Mouse (Mus musculus): ENCODE measurements at regions not wholly inside any gene's neighbourhood (a gene's known extent, or its start where the extent isn't known, plus 50 kb on each side); places are given as distances from the start of the nearest gene placed in this dataset.

DNA sequence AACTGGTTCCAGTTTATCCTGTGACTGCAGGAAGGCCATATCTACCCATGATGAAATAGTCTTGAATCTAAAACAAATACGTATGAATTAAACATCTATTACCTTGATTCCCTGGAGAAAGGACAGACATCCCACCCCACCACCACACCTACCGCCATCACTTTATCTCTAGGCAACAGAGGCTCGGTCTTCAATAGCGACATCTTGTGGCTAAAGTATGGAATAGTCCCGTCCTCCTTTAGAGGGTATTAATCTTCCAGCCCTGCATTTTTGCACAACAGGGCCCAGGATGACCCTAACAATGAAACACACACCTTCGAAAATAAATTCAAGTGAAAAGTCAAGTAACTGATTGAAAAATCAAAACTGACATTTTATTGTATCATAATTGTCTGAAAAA lies 279.7 kb downstream of the Lmo4 start:
- no peaks in the 10 kb centered on the region for H3K9me3 ChIP-seq (ENCODE audit: control insufficient read depth, low read depth, low read length)
- WGBS: 59% methylated on average over 6 of the region's 6 CpGs
- ATAC-seq (ENCODE audit: insufficient number of reproducible peaks, insufficient read depth, low FRiP score, low read depth): no peak
- H3K4me1 ChIP-seq (ENCODE audit: control insufficient read depth, insufficient read depth, low read length): no peaks in the 10 kb centered on the region
- no peak overlapping the region for H3K9ac ChIP-seq (replicated peaks; ENCODE audit: low read depth, low read length)
- H3K36me3 ChIP-seq (ENCODE audit: control insufficient read depth, insufficient read depth, low read length): no peaks in the 10 kb centered on the region
- no peak overlapping the region for H3K4me2 ChIP-seq (replicated peaks; ENCODE audit: low read depth, low read length)
- no peak overlapping the region for H3K27ac ChIP-seq (ENCODE audit: low read length)
- no peak overlapping the region for H3K4me3 ChIP-seq (ENCODE audit: low read depth, low read length)
- H3K27me3 ChIP-seq (ENCODE audit: control insufficient read depth, insufficient read depth, low read length): no peaks in the 10 kb centered on the region

DNA sequence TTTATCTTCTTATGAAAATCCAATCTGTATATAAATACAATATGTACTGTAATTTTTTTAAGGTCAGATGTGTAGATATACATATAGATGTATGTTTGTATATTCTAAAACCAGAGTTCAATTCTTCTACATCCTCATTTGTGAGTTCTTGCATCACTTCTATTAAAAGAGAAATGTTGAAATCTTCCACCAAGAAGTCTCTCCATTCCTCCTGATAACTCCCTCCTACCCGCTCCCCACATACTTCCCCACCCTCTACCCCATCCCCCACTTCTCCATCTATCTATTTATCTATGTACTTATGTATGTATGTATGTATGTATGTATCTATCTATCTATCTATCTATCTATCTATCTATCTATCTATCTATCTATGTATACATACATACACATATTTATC lies 285.3 kb downstream of the Lmo4 start:
- Histone ChIP-seq H3K9me3 (ENCODE audit: control insufficient read depth, low read depth, low read length) (no peaks in the 10 kb centered on the region), H3K27me3 (ENCODE audit: control insufficient read depth, insufficient read depth, low read length) (no peaks in the 10 kb centered on the region), H3K4me2 (replicated peaks; ENCODE audit: low read depth, low read length) (no peak overlapping the region), H3K4me3 (ENCODE audit: low read depth, low read length) (no peak overlapping the region), H3K4me1 (ENCODE audit: control insufficient read depth, insufficient read depth, low read length) (no peaks in the 10 kb centered on the region), H3K36me3 (ENCODE audit: control insufficient read depth, insufficient read depth, low read length) (no peaks in the 10 kb centered on the region), H3K9ac (replicated peaks; ENCODE audit: low read depth, low read length) (no peak overlapping the region), H3K27ac (ENCODE audit: low read length) (no peak overlapping the region)
- no peak for ATAC-seq (ENCODE audit: insufficient number of reproducible peaks, insufficient read depth, low FRiP score, low read depth)
- WGBS: 100% methylated on average over 1 of the region's 1 CpGs

DNA sequence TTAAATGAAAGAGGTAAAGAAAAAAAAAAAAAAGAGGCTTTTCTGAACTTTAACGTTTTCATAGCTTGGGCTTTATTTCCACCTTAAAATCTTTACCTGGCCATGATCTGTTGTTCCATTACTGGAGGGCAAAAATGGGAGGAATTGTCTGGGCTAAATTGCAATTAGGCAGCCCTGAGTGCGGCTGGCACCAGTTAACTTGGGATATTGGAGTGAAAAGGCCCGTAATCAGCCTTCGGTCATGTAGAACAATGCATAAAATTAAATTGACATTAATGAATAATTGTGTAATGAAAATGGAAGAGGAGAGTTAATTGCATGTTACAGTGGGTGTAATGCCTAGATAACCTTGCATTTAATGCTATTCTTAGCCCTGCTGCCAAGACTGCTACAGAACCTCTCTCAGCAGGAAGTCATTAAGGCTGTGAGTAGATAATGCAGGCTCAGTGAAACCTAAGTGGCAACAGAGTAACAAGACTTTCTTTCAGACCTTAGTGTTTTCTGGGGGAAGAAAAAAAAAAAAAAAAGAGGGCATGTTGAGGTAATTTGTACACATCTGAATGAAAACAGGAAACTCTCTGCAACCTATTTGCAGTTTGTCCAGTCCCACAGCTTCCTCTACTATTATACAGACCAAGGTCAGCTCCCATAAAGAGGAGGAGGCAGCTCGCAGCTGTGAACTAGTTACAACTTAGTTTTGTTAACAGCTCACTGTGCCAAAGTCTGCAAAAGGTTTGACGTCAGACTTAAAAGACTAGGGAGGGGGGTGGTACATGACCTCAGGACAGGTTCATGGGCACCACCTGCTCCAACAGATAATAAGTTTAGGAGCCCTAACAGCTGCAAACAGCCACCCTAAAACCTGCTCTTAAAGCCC lies 290.4 kb downstream of the Lmo4 start:
- no peak overlapping the region for H3K4me3 ChIP-seq (ENCODE audit: low read depth, low read length)
- no peak for ATAC-seq (ENCODE audit: insufficient number of reproducible peaks, insufficient read depth, low FRiP score, low read depth)
- H3K9ac ChIP-seq (replicated peaks; ENCODE audit: low read depth, low read length): no peak overlapping the region
- H3K27ac ChIP-seq (ENCODE audit: low read length): no peak overlapping the region
- WGBS: 44% methylated on average over 6 of the region's 6 CpGs
- no peak overlapping the region for H3K4me2 ChIP-seq (replicated peaks; ENCODE audit: low read depth, low read length)
- no peaks in the 10 kb centered on the region for H3K27me3 ChIP-seq (ENCODE audit: control insufficient read depth, insufficient read depth, low read length)
- H3K9me3 ChIP-seq (ENCODE audit: control insufficient read depth, low read depth, low read length): no peaks in the 10 kb centered on the region
- no peaks in the 10 kb centered on the region for H3K36me3 ChIP-seq (ENCODE audit: control insufficient read depth, insufficient read depth, low read length)
- H3K4me1 ChIP-seq (ENCODE audit: control insufficient read depth, insufficient read depth, low read length): no peaks in the 10 kb centered on the region

DNA sequence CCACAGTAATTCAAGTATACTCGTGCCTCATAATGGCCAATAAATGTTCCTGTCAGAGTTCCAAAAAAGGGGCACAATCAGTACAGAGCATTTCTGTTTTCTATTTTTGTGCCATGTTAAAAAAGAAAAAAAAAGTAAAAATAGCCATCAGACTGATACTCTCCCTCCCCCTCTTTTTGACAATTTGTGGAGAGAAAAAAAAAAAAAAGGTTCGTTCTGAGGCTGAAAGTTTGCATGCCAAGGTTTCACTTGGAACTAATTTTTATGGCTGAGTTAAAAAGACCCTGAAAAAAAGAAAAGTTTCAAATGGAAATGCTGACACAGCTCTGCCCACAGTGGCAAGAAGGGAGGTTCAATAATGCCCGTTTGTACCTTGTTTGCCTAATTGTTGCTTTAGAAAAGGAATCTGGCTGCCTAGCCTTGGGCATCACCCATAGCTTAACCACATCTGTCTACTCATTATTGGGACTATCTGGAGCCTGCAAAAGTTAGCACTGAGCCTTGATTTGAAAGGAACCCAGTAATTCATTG lies 291.9 kb downstream of the Lmo4 start:
- no peaks in the 10 kb centered on the region for H3K4me1 ChIP-seq (ENCODE audit: control insufficient read depth, insufficient read depth, low read length)
- H3K27me3 ChIP-seq (ENCODE audit: control insufficient read depth, insufficient read depth, low read length): no peaks in the 10 kb centered on the region
- no peak overlapping the region for H3K4me2 ChIP-seq (replicated peaks; ENCODE audit: low read depth, low read length)
- no peak overlapping the region for H3K9ac ChIP-seq (replicated peaks; ENCODE audit: low read depth, low read length)
- no peaks in the 10 kb centered on the region for H3K9me3 ChIP-seq (ENCODE audit: control insufficient read depth, low read depth, low read length)
- 73% methylated on average over 3 of the region's 3 CpGs for WGBS
- no peak for ATAC-seq (ENCODE audit: insufficient number of reproducible peaks, insufficient read depth, low FRiP score, low read depth)
- H3K4me3 ChIP-seq (ENCODE audit: low read depth, low read length): no peak overlapping the region
- H3K27ac ChIP-seq (ENCODE audit: low read length): no peak overlapping the region
- H3K36me3 ChIP-seq (ENCODE audit: control insufficient read depth, insufficient read depth, low read length): no peaks in the 10 kb centered on the region

GRCm38 (mm10) chr3:143912433-143912832 lies 292.6 kb downstream of the Lmo4 start:
- Histone ChIP-seq H3K9me3 (ENCODE audit: control insufficient read depth, low read depth, low read length) (no peaks in the 10 kb centered on the region), H3K4me2 (replicated peaks; ENCODE audit: low read depth, low read length) (no peak overlapping the region), H3K27me3 (ENCODE audit: control insufficient read depth, insufficient read depth, low read length) (no peaks in the 10 kb centered on the region), H3K4me1 (ENCODE audit: control insufficient read depth, insufficient read depth, low read length) (no peaks in the 10 kb centered on the region), H3K36me3 (ENCODE audit: control insufficient read depth, insufficient read depth, low read length) (no peaks in the 10 kb centered on the region), H3K9ac (replicated peaks; ENCODE audit: low read depth, low read length) (no peak overlapping the region), H3K27ac (ENCODE audit: low read length) (no peak overlapping the region), H3K4me3 (ENCODE audit: low read depth, low read length) (no peak overlapping the region)
- 77% methylated on average over 6 of the region's 6 CpGs for WGBS
- ATAC-seq (ENCODE audit: insufficient number of reproducible peaks, insufficient read depth, low FRiP score, low read depth): no peak

DNA sequence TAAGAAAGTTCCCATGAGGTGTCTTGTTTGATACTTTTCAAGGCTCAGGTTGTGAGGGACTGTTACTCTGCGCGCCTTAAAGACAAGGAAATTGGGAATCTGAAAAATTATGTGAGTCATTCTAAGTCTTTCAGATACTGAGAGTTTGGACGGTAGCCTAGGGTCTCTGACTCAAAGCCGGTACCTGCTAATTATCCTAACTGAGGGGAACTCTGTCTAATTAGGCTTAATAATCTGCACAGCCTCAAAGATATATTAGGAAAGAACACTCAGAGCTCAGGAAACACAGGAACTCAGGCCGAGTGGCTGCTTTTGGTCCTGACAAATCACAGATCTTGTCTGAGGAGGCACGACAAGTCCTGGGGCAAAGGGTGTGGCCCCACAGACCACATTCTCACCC lies 295.7 kb downstream of the Lmo4 start:
- Histone ChIP-seq H3K9ac (replicated peaks; ENCODE audit: low read depth, low read length) (no peak overlapping the region), H3K27ac (ENCODE audit: low read length) (no peak overlapping the region), H3K4me3 (ENCODE audit: low read depth, low read length) (no peak overlapping the region), H3K9me3 (ENCODE audit: control insufficient read depth, low read depth, low read length) (no peaks in the 10 kb centered on the region), H3K4me1 (ENCODE audit: control insufficient read depth, insufficient read depth, low read length) (no peaks in the 10 kb centered on the region), H3K4me2 (replicated peaks; ENCODE audit: low read depth, low read length) (no peak overlapping the region), H3K36me3 (ENCODE audit: control insufficient read depth, insufficient read depth, low read length) (no peaks in the 10 kb centered on the region), H3K27me3 (ENCODE audit: control insufficient read depth, insufficient read depth, low read length) (no peaks in the 10 kb centered on the region)
- no peak for ATAC-seq (ENCODE audit: insufficient number of reproducible peaks, insufficient read depth, low FRiP score, low read depth)
- 72% methylated on average over 6 of the region's 6 CpGs for WGBS

DNA sequence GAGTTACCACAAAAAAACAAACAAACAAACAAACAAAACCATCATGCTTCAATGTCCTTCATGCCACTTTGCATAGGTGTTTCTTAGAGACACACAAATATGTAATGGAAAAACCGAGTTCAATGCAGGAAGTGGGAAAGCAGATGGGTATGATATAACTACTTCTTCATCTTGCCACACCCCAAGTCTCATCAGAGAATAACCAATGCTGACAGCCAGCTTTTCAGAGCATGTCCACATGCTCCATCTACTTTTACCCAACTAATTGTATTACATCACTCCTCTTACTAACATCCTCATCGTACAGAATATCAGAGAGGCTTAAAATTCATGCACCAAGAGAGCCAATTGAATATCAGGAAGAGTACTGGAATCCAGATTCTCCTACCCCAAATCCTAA lies 301.6 kb downstream of the Lmo4 start:
- no peak overlapping the region for H3K27ac ChIP-seq (ENCODE audit: low read length)
- H3K36me3 ChIP-seq (ENCODE audit: control insufficient read depth, insufficient read depth, low read length): no peaks in the 10 kb centered on the region
- ATAC-seq (ENCODE audit: insufficient number of reproducible peaks, insufficient read depth, low FRiP score, low read depth): no peak
- H3K4me3 ChIP-seq (ENCODE audit: low read depth, low read length): no peak overlapping the region
- no peaks in the 10 kb centered on the region for H3K27me3 ChIP-seq (ENCODE audit: control insufficient read depth, insufficient read depth, low read length)
- no peaks in the 10 kb centered on the region for H3K4me1 ChIP-seq (ENCODE audit: control insufficient read depth, insufficient read depth, low read length)
- H3K9me3 ChIP-seq (ENCODE audit: control insufficient read depth, low read depth, low read length): no peaks in the 10 kb centered on the region
- H3K4me2 ChIP-seq (replicated peaks; ENCODE audit: low read depth, low read length): no peak overlapping the region
- 91% methylated on average over 2 of the region's 2 CpGs for WGBS
- no peak overlapping the region for H3K9ac ChIP-seq (replicated peaks; ENCODE audit: low read depth, low read length)

DNA sequence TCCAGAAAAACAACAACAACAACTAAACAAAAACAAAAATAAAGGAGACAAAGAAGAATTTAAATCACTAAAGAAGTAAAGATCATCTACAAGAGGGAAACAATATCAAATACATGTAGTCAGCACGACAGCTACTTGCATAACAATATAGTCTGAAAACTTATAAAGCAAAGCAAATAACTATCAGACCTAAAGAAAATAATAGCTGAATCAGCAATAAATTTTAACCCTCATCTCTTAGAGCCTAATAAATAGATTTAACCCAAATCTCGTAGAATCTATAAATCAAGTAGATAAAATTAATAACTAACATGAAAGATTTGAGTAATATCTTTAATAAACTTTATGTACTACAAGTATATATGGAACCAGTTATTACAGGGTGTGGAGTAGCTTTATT lies 324.2 kb downstream of the Lmo4 start:
- Histone ChIP-seq H3K27me3 (ENCODE audit: control insufficient read depth, insufficient read depth, low read length) (no peaks in the 10 kb centered on the region), H3K4me1 (ENCODE audit: control insufficient read depth, insufficient read depth, low read length) (no peaks in the 10 kb centered on the region), H3K27ac (ENCODE audit: low read length) (no peak overlapping the region), H3K9me3 (ENCODE audit: control insufficient read depth, low read depth, low read length) (no peaks in the 10 kb centered on the region), H3K36me3 (ENCODE audit: control insufficient read depth, insufficient read depth, low read length) (no peaks in the 10 kb centered on the region), H3K9ac (replicated peaks; ENCODE audit: low read depth, low read length) (no peak overlapping the region), H3K4me3 (ENCODE audit: low read depth, low read length) (no peak overlapping the region), H3K4me2 (replicated peaks; ENCODE audit: low read depth, low read length) (no peak overlapping the region)
- 83% methylated on average over 2 of the region's 2 CpGs for WGBS
- ATAC-seq (ENCODE audit: insufficient number of reproducible peaks, insufficient read depth, low FRiP score, low read depth): no peak

GRCm38 (mm10) chr3:143873876-143874275 lies 331.1 kb downstream of the Lmo4 start:
- Histone ChIP-seq H3K36me3 (ENCODE audit: control insufficient read depth, insufficient read depth, low read length) (no peaks in the 10 kb centered on the region), H3K9me3 (ENCODE audit: control insufficient read depth, low read depth, low read length) (no peaks in the 10 kb centered on the region)

More at GRCm38 (mm10) chr3:143873876-143874275, 331.1 kb downstream of the Lmo4 start:
- H3K4me2 ChIP-seq (replicated peaks; ENCODE audit: low read depth, low read length): no peak overlapping the region
- 92% methylated on average over 3 of the region's 3 CpGs for WGBS
- no peak overlapping the region for H3K27ac ChIP-seq (ENCODE audit: low read length)
- no peak for ATAC-seq (ENCODE audit: insufficient number of reproducible peaks, insufficient read depth, low FRiP score, low read depth)
- H3K27me3 ChIP-seq (ENCODE audit: control insufficient read depth, insufficient read depth, low read length): no peaks in the 10 kb centered on the region
- no peaks in the 10 kb centered on the region for H3K4me1 ChIP-seq (ENCODE audit: control insufficient read depth, insufficient read depth, low read length)
- no peak overlapping the region for H3K4me3 ChIP-seq (ENCODE audit: low read depth, low read length)
- no peak overlapping the region for H3K9ac ChIP-seq (replicated peaks; ENCODE audit: low read depth, low read length)

All from stomach, embryonic 14.5 days (tissue).